Mouse (Mus musculus): ENCODE measurements around the gene Prrg2.

Gene Prrg2

DNA sequence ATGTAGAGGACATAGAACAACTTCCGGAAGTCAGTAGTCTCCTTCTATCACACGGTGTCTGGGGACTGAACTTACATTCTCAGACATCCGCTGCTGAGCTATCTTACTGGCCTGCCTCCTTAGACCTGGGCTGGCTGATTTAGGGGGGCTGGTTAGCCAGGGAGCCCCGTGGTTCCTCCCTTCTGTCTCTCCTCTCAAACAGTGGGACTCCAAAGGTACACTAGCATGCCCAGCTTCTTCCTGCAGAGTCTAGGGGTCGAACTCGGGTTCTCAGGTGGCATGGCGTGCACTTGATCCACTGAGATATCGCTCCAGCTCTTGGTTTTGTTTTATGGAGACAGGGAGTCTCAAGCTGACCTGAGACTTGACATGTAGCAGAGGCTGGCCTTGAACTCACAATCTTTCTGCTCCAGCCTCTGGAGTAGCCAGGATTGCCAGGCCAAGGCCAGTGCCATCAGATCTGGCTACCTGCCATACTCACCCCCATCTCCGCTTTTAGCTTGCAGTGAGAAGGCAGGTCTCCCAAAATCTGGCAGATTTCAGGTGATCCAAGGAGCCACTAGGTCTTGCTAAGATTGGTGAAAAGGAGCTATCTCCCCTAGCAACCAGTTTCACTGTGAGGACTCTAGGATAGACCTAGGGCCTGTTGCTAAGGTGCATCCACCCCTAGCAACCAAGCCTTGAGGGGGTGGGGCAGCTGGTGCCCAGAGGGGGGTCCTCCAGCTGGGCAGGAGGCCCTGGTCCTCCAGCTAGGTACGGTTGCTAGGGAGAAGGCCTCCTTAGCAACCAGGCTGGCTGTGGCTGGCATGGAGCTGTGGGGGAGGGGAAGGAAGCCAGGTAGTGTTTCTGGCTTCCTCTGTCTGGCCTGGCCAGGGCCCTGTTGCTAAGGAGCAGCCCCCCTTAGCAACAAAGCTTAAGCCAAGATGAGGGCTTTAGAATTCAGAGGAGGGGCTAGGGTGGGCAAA, 3.6 kb downstream of the Prrg2 start:
- DNase-seq (ENCODE audit: low spot score in 2 of 2), result no peak

DNA sequence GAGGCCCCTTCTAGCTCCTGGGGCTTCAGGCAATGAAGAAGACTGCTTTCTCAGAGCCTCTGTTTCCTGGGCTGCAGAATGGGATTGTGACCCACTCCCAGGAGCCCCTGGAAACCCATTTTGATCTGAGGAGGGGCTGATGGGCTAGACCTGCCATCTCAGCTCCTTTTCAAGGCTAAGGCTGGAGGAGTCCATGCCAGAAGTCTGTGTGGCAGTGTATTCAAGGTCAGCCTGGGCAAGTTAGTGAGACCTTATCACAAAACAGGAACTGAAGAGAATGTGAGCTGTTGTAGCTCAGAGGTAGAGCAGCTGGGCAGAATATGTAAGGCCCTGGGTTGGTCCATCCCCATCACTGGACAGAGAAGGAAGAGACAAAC, 5.5 kb downstream of the Prrg2 start:
- DNase-seq (ENCODE audit: low spot score in 2 of 2), result no peak

- DNase-seq (ENCODE audit: low spot score in 2 of 2), result no peak
These were observed 6.0 kb downstream of the Prrg2 start for GRCm38 (mm10) chr7:45056329-45056971.

GRCm38 (mm10) chr7:45053931-45054510, 8.5 kb downstream of the Prrg2 start:
- peak; percentile 71 to 90 for DNase-seq (ENCODE audit: low spot score in 2 of 2)

DNA sequence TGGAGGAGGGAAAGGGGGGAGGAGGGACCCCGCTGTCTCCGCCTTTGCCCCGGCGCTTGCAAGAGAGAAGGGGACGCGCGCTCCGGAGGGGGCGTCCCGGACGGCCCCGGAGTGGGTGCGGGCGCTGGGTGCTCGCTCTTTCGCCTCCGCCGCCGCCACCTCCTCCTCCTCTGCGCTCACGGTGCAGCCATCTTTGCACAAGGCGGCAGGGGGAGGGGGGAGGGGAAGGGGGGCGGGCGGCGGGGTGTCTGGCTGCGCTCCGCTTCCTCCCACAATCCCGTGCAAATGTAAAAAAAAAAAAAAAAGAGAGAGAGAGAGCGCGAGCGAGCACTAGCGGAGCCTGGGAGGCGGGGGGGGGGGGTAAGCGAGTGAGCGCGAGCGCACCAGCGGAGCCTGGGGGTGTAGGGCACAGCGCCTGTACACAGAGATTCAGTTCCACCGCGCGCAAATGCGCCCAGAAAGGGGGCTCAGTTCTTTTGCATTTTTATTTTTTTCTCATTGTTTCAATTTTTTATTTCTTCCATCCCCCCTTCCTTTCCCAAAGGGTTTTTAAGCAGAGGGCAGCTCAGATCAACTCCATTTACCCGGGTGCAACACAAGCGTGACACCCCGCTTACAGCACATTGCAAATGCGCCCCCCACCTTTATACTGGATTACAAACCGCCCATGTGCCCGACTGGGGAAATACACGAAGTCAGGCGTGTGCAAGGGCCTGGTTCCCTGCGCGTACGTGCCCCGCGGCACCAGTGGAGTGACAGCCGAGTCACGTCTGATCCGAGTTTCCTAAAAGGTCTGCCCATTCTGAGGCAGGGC, 9.2 kb downstream of the Prrg2 start:
- peak; percentile 57 to 72 for DNase-seq (ENCODE audit: low spot score in 2 of 2)

DNA sequence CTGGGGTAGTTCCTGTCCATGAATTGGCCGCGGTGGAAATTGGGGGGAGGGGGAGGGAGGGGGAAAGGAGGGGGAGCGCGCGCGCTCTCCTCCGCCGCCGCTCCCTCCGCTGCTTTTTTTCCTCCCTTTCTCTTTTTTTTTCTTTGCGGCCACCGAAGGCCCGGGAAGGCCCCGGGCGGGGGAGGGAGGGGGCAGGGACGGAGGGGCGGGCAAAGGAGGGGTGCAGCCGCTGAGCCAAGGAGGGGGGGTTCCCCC, 9.7 kb downstream of the Prrg2 start, which contains the start of gene Prr12:
Gene Prr12 (minus strand): TSS at position 20 of the 255 bp plus-strand sequence.
- DNase-seq (ENCODE audit: low spot score in 2 of 2), result no peak

DNA sequence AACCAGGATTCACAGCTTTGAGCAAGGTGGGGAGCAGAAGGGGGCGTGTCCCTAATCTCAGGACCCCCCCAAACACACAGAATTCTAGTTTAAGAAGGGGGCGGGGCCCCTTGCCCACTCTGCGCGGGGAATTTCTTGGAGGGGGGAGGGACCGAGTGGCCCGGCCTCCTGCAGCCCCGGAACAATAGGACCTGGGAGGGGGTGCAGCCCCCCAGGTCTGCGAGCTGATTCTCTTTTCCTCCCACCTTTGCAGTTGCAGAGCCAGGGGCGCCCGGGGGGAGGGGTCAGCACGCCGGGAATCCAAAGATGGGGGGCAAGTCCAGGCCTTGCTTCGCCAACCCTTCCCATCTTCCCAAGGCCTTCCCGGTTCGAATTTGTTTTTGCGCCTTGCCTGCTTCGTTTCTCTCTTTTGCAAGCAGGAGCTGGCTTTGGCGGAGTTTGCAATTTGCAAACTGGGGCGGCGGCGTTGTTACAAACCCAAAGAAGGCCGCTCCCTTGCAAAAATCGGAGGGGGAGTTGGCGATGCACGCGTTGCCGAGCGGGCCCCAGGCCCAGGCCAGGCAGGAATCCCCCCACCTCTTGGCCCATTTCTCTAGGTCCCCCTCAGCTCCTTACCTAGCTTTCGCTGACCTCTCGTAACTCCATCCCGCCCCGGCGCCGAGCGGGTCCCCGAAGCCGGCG, 10.2 kb downstream of the Prrg2 start:
- peak; percentile 42 to 53 for DNase-seq (ENCODE audit: low spot score in 2 of 2)

GRCm38 (mm10) chr7:45051601-45051974, 10.9 kb downstream of the Prrg2 start:
- DNase-seq (ENCODE audit: low spot score in 2 of 2), result no peak

DNA sequence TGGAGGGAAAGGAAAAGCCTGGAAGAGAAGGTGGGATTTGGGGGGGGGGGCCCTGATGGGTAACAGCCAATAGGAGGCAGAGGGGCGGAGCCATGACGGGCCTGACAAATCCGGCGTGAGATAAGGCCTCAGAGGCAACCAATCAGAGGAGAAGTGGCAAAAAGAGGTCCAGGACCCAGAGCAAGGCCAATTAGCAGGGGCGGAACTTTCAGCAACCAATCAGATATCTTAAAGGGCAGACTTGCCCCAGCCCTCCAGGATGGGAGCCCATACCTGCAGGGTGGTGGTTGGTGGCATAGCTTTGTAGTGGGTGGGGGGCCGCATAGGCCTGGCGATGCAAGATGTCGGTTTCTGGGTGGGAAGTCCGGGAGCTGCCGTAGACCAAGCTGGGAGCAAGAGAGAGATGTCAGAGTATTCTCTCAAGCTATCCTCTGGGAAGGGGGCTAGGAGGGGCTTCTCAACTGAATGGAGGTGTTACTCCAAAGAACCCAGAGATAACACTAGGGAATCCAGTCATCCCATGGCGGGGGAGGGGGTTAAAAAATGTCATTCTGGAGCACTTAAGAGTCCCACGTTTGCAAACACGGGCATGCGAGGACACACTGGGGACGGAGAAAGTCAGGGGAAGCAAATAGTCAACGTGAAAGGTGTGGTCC, 11.4 kb downstream of the Prrg2 start:
- DNase-seq (ENCODE audit: low spot score in 2 of 2), result peak in 1 of 2 experiments; percentile 66

DNA sequence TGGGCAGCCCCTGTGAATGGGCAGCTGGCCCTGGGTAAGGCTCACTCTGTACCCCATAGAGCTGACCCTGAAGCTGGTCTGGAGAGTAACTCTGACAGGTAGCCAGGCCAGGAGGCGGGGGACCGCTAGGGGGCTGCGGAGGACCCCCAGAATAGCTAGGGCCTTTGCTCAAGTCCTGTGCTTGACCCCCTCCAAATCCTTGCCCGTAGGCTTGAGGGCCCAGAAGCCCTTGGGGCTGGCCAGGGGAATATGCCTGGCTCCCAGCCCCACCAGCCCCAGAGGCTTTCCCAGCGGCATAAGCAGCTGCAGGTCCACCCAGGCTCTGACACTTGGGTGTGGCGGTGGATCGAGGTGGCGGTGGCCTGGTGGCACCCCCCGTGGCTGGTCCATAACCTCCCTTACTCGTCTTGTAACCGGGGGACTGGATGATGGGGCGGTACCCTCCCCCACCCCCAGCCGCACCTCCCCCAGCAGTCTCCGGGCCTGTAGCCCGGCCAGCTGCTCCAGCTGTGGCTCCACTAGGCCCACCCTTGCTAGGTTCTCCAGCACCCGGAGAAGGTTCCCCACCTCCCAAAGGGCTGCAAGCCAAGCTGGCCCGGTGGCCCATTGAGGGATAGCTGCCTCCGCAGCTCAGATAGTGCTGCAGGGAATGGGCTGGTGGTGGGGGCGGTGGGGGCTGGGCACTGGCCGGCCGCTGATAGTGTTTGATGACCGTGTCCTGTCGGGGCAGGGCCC, 13.4 kb downstream of the Prrg2 start:
- DNase-seq (ENCODE audit: low spot score in 2 of 2), result no peak

DNA sequence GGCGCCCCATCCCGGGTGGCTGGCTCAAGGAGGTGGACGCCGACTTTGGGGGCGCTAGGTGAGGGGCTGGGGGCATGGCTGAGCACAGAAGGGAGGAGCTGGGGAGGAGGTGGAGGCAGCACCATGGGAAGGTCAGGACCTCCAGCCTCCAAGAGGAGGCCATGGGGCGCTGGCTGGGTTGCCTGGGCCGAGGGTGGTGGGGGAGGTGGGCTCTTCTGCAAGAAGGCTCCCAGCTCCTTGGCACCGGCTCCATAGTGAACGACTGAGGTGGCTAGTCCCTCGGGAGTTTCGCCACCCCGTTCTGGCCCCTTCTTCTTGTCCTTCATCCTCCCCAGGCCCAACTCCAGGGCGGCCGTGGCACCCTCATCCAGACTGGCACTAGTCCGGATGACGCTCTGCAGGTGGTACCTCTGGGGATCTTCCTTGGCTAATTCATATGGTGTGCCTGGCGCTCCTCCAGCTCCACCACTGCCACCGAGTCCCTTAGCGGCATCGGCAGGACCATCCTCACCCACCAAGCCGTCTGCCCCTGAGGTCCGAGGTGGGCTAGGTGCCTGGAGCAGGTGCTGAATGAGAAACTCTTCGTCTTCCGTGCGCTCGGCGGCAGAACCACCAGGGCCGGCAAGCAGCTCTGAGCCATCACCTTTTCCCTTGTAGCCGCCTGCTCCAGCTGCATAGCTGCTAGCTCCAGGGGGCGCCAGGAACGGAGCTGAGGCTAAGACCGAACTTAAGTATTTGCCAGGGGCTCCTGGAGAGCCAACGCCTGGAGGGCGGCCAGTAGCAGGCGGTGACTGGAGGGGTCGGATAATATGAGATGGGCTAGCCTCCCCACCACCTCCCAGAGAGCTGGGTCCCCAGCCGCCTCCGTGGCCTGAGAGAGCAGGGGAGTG, 14.2 kb downstream of the Prrg2 start:
- no peak for DNase-seq (ENCODE audit: low spot score in 2 of 2)

- DNase-seq (ENCODE audit: low spot score in 2 of 2), result no peak
These were observed 15.0 kb downstream of the Prrg2 start for GRCm38 (mm10) chr7:45047491-45047890.

DNA sequence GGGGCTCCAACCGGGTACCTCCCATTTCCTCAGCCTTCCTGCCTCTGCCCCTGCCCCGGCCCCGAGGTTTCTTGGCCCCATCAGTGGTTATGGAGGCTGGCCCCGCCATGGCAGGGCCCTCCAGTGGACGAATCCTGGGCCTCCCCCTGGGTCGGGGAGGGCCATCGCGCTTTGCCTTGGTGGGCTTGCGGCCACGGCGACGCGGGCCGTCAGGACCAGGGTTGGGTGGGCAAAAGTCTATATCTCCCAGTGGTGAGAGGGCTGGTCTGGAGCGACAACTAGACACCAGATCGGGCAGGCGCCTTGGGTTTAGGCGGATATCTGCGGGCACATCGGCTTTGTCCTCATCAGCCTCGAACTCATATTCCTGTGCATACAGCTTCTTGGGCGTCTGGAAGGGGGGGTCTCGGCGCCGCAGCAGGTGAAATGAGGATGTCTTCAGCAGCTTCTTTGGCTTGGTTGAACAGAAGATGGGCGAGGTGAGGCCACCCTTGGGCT, 15.6 kb downstream of the Prrg2 start:
- no peak for DNase-seq (ENCODE audit: low spot score in 2 of 2)

- DNase-seq (ENCODE audit: low spot score in 2 of 2), result no peak
These were observed 16.7 kb downstream of the Prrg2 start for GRCm38 (mm10) chr7:45045741-45046140.

DNA sequence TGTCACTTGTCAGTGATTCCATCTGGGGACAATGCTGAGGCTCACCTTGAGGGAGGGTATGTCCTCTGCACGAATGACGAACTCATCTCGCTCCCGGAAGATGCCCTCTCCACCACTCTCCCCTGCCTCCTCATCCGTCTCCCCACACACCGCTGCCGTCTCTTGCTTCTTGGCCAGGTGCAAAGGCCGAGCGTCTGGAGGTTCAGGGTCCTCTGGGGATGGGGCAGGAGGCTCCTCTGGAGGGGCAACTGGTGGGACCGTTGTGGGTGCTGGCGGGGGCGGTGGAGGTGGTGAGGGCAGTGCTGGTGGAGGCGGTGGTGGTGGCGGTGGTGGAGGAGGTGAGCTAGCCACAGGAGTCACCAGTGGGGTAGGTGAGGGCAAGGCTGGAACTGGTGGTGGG, 19.2 kb downstream of the Prrg2 start:
- no peak for DNase-seq (ENCODE audit: low spot score in 2 of 2)

GRCm38 (mm10) chr7:45040851-45041250, 21.6 kb downstream of the Prrg2 start:
- no peak for DNase-seq (ENCODE audit: low spot score in 2 of 2)

- DNase-seq (ENCODE audit: low spot score in 2 of 2), result no peak
These were observed 24.1 kb downstream of the Prrg2 start for GRCm38 (mm10) chr7:45038411-45038810.

GRCm38 (mm10) chr7:45037720-45038361, 24.6 kb downstream of the Prrg2 start:
- peak; percentile 63 to 85 for DNase-seq (ENCODE audit: low spot score in 2 of 2)

- no peak for DNase-seq (ENCODE audit: low spot score in 2 of 2)
These were observed 25.8 kb downstream of the Prrg2 start for GRCm38 (mm10) chr7:45036702-45037101.
